Mouse (Mus musculus): ENCODE results near the gene Ripor2. TPM values are rescaled to one million over a fixed set of nuclear protein-coding genes. Genes with fewer than 3 reads are reported as not detected.

The Ripor2 gene
- polyA plus RNA-seq, 1 experiment, result 46.4 TPM

- Histone ChIP-seq H3K27ac (ENCODE audit: insufficient read depth, low read length) (no peak overlapping the region), H3K4me1 (ENCODE audit: control insufficient read depth, insufficient read depth, insufficient read length) (peaks cover 5% of the 10 kb centered on the region)
- whole genome bisulfite sequencing, result 86% methylated on average over 3 of the region's 3 CpGs
Measured at GRCm38 (mm10) chr13:24648668-24649067, 66.7 kb downstream of the Ripor2 start.

GRCm38 (mm10) chr13:24649099-24649498 lies 67.1 kb downstream of the Ripor2 start:
- Histone ChIP-seq H3K4me1 (ENCODE audit: control insufficient read depth, insufficient read depth, insufficient read length) (peaks cover 3% of the 10 kb centered on the region), H3K4me3 (ENCODE audit: extremely low read depth, insufficient read depth, insufficient read length) (no peak overlapping the region), H3K27ac (ENCODE audit: insufficient read depth, low read length) (no peak overlapping the region), H3K27me3 (ENCODE audit: control insufficient read depth, insufficient read depth, low read length) (no peaks in the 10 kb centered on the region), H3K36me3 (ENCODE audit: control insufficient read depth, insufficient read depth, low read length) (peaks cover 18% of the 10 kb centered on the region)
- no peak for TF ChIP-seq CTCF (IDR thresholded peaks at IDR 0.05; ENCODE audit: extremely low read depth, insufficient read depth, insufficient read length, insufficient replicate concordance)
- no peak for TF ChIP-seq POLR2A (IDR thresholded peaks at IDR 0.05; ENCODE audit: low read depth, low read length)
- 79% methylated on average over 2 of the region's 2 CpGs for WGBS
- DNase-seq (ENCODE audit: low read depth in 1 of 2, low spot score in 2 of 2), result no peak

More at GRCm38 (mm10) chr13:24648668-24649067, 66.7 kb downstream of the Ripor2 start:
- DNase-seq (ENCODE audit: low read depth in 1 of 2, low spot score in 2 of 2), result no peak
- Histone ChIP-seq H3K36me3 (ENCODE audit: control insufficient read depth, insufficient read depth, low read length) (peaks cover 19% of the 10 kb centered on the region), H3K27me3 (ENCODE audit: control insufficient read depth, insufficient read depth, low read length) (no peaks in the 10 kb centered on the region), H3K4me3 (ENCODE audit: extremely low read depth, insufficient read depth, insufficient read length) (no peak overlapping the region)
- TF ChIP-seq CTCF (IDR thresholded peaks at IDR 0.05; ENCODE audit: extremely low read depth, insufficient read depth, insufficient read length, insufficient replicate concordance), result no peak
- TF ChIP-seq POLR2A (IDR thresholded peaks at IDR 0.05; ENCODE audit: low read depth, low read length), result no peak

- Histone ChIP-seq H3K4me3 (ENCODE audit: extremely low read depth, insufficient read depth, insufficient read length) (no peak overlapping the region), H3K36me3 (ENCODE audit: control insufficient read depth, insufficient read depth, low read length) (peaks cover 13% of the 10 kb centered on the region), H3K27me3 (ENCODE audit: control insufficient read depth, insufficient read depth, low read length) (no peaks in the 10 kb centered on the region), H3K4me1 (ENCODE audit: control insufficient read depth, insufficient read depth, insufficient read length) (peaks cover 10% of the 10 kb centered on the region), H3K27ac (ENCODE audit: insufficient read depth, low read length) (no peak overlapping the region)
- WGBS, result 76% methylated on average over 3 of the region's 3 CpGs
- no peak for DNase-seq (ENCODE audit: low read depth in 1 of 2, low spot score in 2 of 2)
- TF ChIP-seq CTCF (IDR thresholded peaks at IDR 0.05; ENCODE audit: extremely low read depth, insufficient read depth, insufficient read length, insufficient replicate concordance) (no peak), POLR2A (IDR thresholded peaks at IDR 0.05; ENCODE audit: low read depth, low read length) (no peak)
Measured at GRCm38 (mm10) chr13:24651018-24651417, 69.0 kb downstream of the Ripor2 start.

- WGBS, result 21% methylated on average over 12 of the region's 12 CpGs
- no peak for DNase-seq (ENCODE audit: low read depth in 1 of 2, low spot score in 2 of 2)
- Histone ChIP-seq H3K27me3 (ENCODE audit: control insufficient read depth, insufficient read depth, low read length) (no peaks in the 10 kb centered on the region), H3K4me3 (ENCODE audit: extremely low read depth, insufficient read depth, insufficient read length) (no peak overlapping the region), H3K27ac (ENCODE audit: insufficient read depth, low read length) (no peak overlapping the region), H3K36me3 (ENCODE audit: control insufficient read depth, insufficient read depth, low read length) (peaks cover 4% of the 10 kb centered on the region), H3K4me1 (ENCODE audit: control insufficient read depth, insufficient read depth, insufficient read length) (peaks cover 11% of the 10 kb centered on the region)
- TF ChIP-seq CTCF (IDR thresholded peaks at IDR 0.05; ENCODE audit: extremely low read depth, insufficient read depth, insufficient read length, insufficient replicate concordance) (no peak), POLR2A (IDR thresholded peaks at IDR 0.05; ENCODE audit: low read depth, low read length) (no peak)
Measured at GRCm38 (mm10) chr13:24654919-24655635, 73.1 kb downstream of the Ripor2 start.

GRCm38 (mm10) chr13:24656719-24657497 lies 74.9 kb downstream of the Ripor2 start:
- DNase-seq (ENCODE audit: low read depth in 1 of 2, low spot score in 2 of 2), result no peak
- Histone ChIP-seq H3K4me3 (ENCODE audit: extremely low read depth, insufficient read depth, insufficient read length) (no peak overlapping the region), H3K4me1 (ENCODE audit: control insufficient read depth, insufficient read depth, insufficient read length) (peaks cover 11% of the 10 kb centered on the region), H3K27me3 (ENCODE audit: control insufficient read depth, insufficient read depth, low read length) (no peaks in the 10 kb centered on the region), H3K27ac (ENCODE audit: insufficient read depth, low read length) (no peak overlapping the region), H3K36me3 (ENCODE audit: control insufficient read depth, insufficient read depth, low read length) (peaks cover 8% of the 10 kb centered on the region)
- WGBS, result 59% methylated on average over 15 of the region's 15 CpGs
- no peak for TF ChIP-seq POLR2A (IDR thresholded peaks at IDR 0.05; ENCODE audit: low read depth, low read length)
- no peak for TF ChIP-seq CTCF (IDR thresholded peaks at IDR 0.05; ENCODE audit: extremely low read depth, insufficient read depth, insufficient read length, insufficient replicate concordance)

- Histone ChIP-seq H3K27me3 (ENCODE audit: control insufficient read depth, insufficient read depth, low read length) (no peaks in the 10 kb centered on the region), H3K27ac (ENCODE audit: insufficient read depth, low read length) (no peak overlapping the region), H3K4me1 (ENCODE audit: control insufficient read depth, insufficient read depth, insufficient read length) (no peaks in the 10 kb centered on the region), H3K36me3 (ENCODE audit: control insufficient read depth, insufficient read depth, low read length) (peaks cover 30% of the 10 kb centered on the region), H3K4me3 (ENCODE audit: extremely low read depth, insufficient read depth, insufficient read length) (no peak overlapping the region)
- no peak for TF ChIP-seq CTCF (IDR thresholded peaks at IDR 0.05; ENCODE audit: extremely low read depth, insufficient read depth, insufficient read length, insufficient replicate concordance)
- no peak for TF ChIP-seq POLR2A (IDR thresholded peaks at IDR 0.05; ENCODE audit: low read depth, low read length)
- DNase-seq (ENCODE audit: low read depth in 1 of 2, low spot score in 2 of 2), result no peak
- 63% methylated on average over 4 of the region's 4 CpGs for WGBS
Measured at GRCm38 (mm10) chr13:24666763-24667162, 84.8 kb downstream of the Ripor2 start.

All from spleen, adult 2 months (tissue).